Mouse (Mus musculus) hindbrain, embryonic 10.5 days (tissue): ENCODE results near the gene Gm37240. TPM values are rescaled to one million over a fixed set of nuclear protein-coding genes. Genes with fewer than 3 reads are reported as not detected.

ENCODE experiments used
- DNase-seq: peaks from one replicate; pipeline ENCODE4 v3.0.0-alpha.2; 2017; ENCODE audit warnings: low spot score
- H3K27ac ChIP-seq: fragments of 300-500 bp; sonication (generic); 2 replicates; pipeline ENCODE4 v1.5.1; 2016; ENCODE audit warnings: mild to moderate bottlenecking, moderate library complexity
- H3K27me3 ChIP-seq: fragments of 300-500 bp; sonication (generic); 2 replicates; pipeline ENCODE4 v1.6.1; 2016; ENCODE audit warnings: mild to moderate bottlenecking; ENCODE audit not compliant: poor library complexity, insufficient read depth, severe bottlenecking
- H3K36me3 ChIP-seq: fragments of 300-500 bp; sonication (generic); 2 replicates; pipeline ENCODE4 v1.6.1; 2016; ENCODE audit warnings: mild to moderate bottlenecking, moderate library complexity
- H3K4me1 ChIP-seq: fragments of 300-500 bp; sonication (generic); replicated peaks from 2 replicates; pipeline ENCODE4 v1.6.1; 2016; ENCODE audit warnings: mild to moderate bottlenecking
- H3K4me3 ChIP-seq: fragments of 300-500 bp; sonication (generic); 2 replicates; pipeline ENCODE4 v1.5.1; 2016; ENCODE audit warnings: mild to moderate bottlenecking, moderate library complexity
- H3K9me3 ChIP-seq: fragments of 300-500 bp; sonication (generic); 2 replicates; pipeline ENCODE4 v1.6.1; 2016; ENCODE audit warnings: mild to moderate bottlenecking, moderate library complexity
- WGBS: fragments of 180-500 bp; shearing (Covaris S2); methylation state at CpG from one replicate; pipeline ENCODE4 v1.1.7; 2016; 5-methylcytosine and 5-hydroxymethylcytosine counted together
- polyA plus RNA-seq: library from polyadenylated mRNA; unstranded; fragments of >200 nt; fragmentation: Nextera tagmentation; extraction: Ambion mirVana; gene quantifications from 2 replicates; pipeline ENCODE4 v1.2.1, GENCODE M21; 2016

The Gm37240 gene
- polyA plus RNA-seq, 1 experiment from 2014 or later: 1.4 TPM

- DNase-seq: no peak
- Histone ChIP-seq H3K27me3 (no peaks in the 10 kb centered on the region), H3K4me3 (no peak overlapping the region), H3K9me3 (no peaks in the 10 kb centered on the region), H3K4me1 (peaks cover 4% of the 10 kb centered on the region), H3K36me3 (no peaks in the 10 kb centered on the region), H3K27ac (no peak overlapping the region)
- whole genome bisulfite sequencing: 81% methylated on average over 6 of the region's 6 CpGs
These were observed 830.1 kb downstream of the Gm37240 start for GRCm38 (mm10) chr3:85057245-85057644.

GRCm38 (mm10) chr3:85053526-85053925 is 833.8 kb downstream of the Gm37240 start:
- no peak for DNase-seq
- Histone ChIP-seq H3K4me1 (peaks cover 4% of the 10 kb centered on the region), H3K27ac (no peak overlapping the region), H3K4me3 (no peak overlapping the region), H3K36me3 (no peaks in the 10 kb centered on the region), H3K9me3 (no peaks in the 10 kb centered on the region), H3K27me3 (no peaks in the 10 kb centered on the region)
- WGBS: 82% methylated on average over 4 of the region's 4 CpGs

GRCm38 (mm10) chr3:85052196-85052595 is 835.1 kb downstream of the Gm37240 start:
- Histone ChIP-seq H3K27ac (no peak overlapping the region), H3K9me3 (no peaks in the 10 kb centered on the region), H3K36me3 (no peaks in the 10 kb centered on the region), H3K4me1 (no peaks in the 10 kb centered on the region), H3K4me3 (no peak overlapping the region), H3K27me3 (no peaks in the 10 kb centered on the region)
- 75% methylated on average over 1 of the region's 1 CpGs for WGBS
- DNase-seq: no peak

- Histone ChIP-seq H3K36me3 (no peaks in the 10 kb centered on the region), H3K9me3 (no peaks in the 10 kb centered on the region), H3K4me3 (no peak overlapping the region), H3K27ac (no peak overlapping the region), H3K4me1 (no peaks in the 10 kb centered on the region), H3K27me3 (no peaks in the 10 kb centered on the region)
- DNase-seq: no peak
- WGBS: 92% methylated on average over 5 of the region's 5 CpGs
These were observed 838.7 kb downstream of the Gm37240 start for GRCm38 (mm10) chr3:85048569-85048968.

GRCm38 (mm10) chr3:85043679-85044218 is 843.6 kb downstream of the Gm37240 start:
- Histone ChIP-seq H3K9me3 (no peaks in the 10 kb centered on the region), H3K27ac (no peak overlapping the region), H3K36me3 (no peaks in the 10 kb centered on the region), H3K4me3 (no peak overlapping the region), H3K27me3 (no peaks in the 10 kb centered on the region), H3K4me1 (no peaks in the 10 kb centered on the region)
- no peak for DNase-seq
- WGBS: 92% methylated on average over 8 of the region's 8 CpGs

- no peaks in the 10 kb centered on the region for H3K27me3 ChIP-seq
- H3K4me1 ChIP-seq: no peaks in the 10 kb centered on the region
- no peak overlapping the region for H3K4me3 ChIP-seq
- no peak overlapping the region for H3K27ac ChIP-seq
- no peaks in the 10 kb centered on the region for H3K36me3 ChIP-seq
- no peak for DNase-seq
- 93% methylated on average over 4 of the region's 4 CpGs for WGBS
- no peaks in the 10 kb centered on the region for H3K9me3 ChIP-seq
These were observed 845.2 kb downstream of the Gm37240 start for GRCm38 (mm10) chr3:85042126-85042525.

- 88% methylated on average over 1 of the region's 1 CpGs for WGBS
- H3K27ac ChIP-seq: no peak overlapping the region
These were observed 858.2 kb downstream of the Gm37240 start for GRCm38 (mm10) chr3:85029141-85029540.

GRCm38 (mm10) chr3:85024817-85025705 is 862.3 kb downstream of the Gm37240 start:
- H3K4me1 ChIP-seq: peaks cover 9% of the 10 kb centered on the region; the same call in 1 of the 2 replicates
- no peaks in the 10 kb centered on the region for H3K36me3 ChIP-seq
- DNase-seq: no peak
- no peak overlapping the region for H3K4me3 ChIP-seq
- H3K27ac ChIP-seq: peak overlapping the region; percentile 17; the same call in 1 of the 2 replicates
- H3K9me3 ChIP-seq: no peaks in the 10 kb centered on the region
- H3K27me3 ChIP-seq: no peaks in the 10 kb centered on the region
- 29% methylated on average over 6 of the region's 6 CpGs for WGBS

More at GRCm38 (mm10) chr3:85029141-85029540, 858.2 kb downstream of the Gm37240 start:
- Histone ChIP-seq H3K27me3 (no peaks in the 10 kb centered on the region), H3K36me3 (no peaks in the 10 kb centered on the region), H3K4me1 (peaks cover 9% of the 10 kb centered on the region; the same call in 1 of the 2 replicates), H3K4me3 (no peak overlapping the region), H3K9me3 (no peaks in the 10 kb centered on the region)
- no peak for DNase-seq

- Histone ChIP-seq H3K27me3 (no peaks in the 10 kb centered on the region), H3K4me1 (peaks cover 9% of the 10 kb centered on the region; the same call in 1 of the 2 replicates), H3K27ac (0 out of 2 replicates have a peak overlapping the region, but pooled peaks have one; percentile 17), H3K36me3 (no peaks in the 10 kb centered on the region), H3K9me3 (no peaks in the 10 kb centered on the region), H3K4me3 (no peak overlapping the region)
- no peak for DNase-seq
- 76% methylated on average over 2 of the region's 2 CpGs for WGBS
These were observed 863.1 kb downstream of the Gm37240 start for GRCm38 (mm10) chr3:85024237-85024636.

- DNase-seq: no peak
- no peaks in the 10 kb centered on the region for H3K36me3 ChIP-seq
- WGBS: 87% methylated on average over 11 of the region's 11 CpGs
- no peak overlapping the region for H3K4me3 ChIP-seq
- no peak overlapping the region for H3K27ac ChIP-seq
- H3K9me3 ChIP-seq: no peaks in the 10 kb centered on the region
- H3K4me1 ChIP-seq: peaks cover 9% of the 10 kb centered on the region; the same call in 1 of the 2 replicates
- H3K27me3 ChIP-seq: no peaks in the 10 kb centered on the region
These were observed 864.5 kb downstream of the Gm37240 start for GRCm38 (mm10) chr3:85022800-85023199.

- 94% methylated on average over 6 of the region's 6 CpGs for WGBS
- H3K9me3 ChIP-seq: no peaks in the 10 kb centered on the region
- H3K4me1 ChIP-seq: peaks cover 9% of the 10 kb centered on the region; the same call in 1 of the 2 replicates
- H3K4me3 ChIP-seq: no peak overlapping the region
- no peaks in the 10 kb centered on the region for H3K27me3 ChIP-seq
- no peak overlapping the region for H3K27ac ChIP-seq
- no peaks in the 10 kb centered on the region for H3K36me3 ChIP-seq
- no peak for DNase-seq
These were observed 865.5 kb downstream of the Gm37240 start for GRCm38 (mm10) chr3:85021816-85022215.

GRCm38 (mm10) chr3:85020137-85020536 is 867.2 kb downstream of the Gm37240 start:
- H3K4me3 ChIP-seq: no peak overlapping the region
- H3K4me1 ChIP-seq: peaks cover 10% of the 10 kb centered on the region; the same call in 1 of the 2 replicates
- no peak overlapping the region for H3K27ac ChIP-seq
- H3K9me3 ChIP-seq: no peaks in the 10 kb centered on the region
- no peak for DNase-seq
- H3K27me3 ChIP-seq: no peaks in the 10 kb centered on the region
- no peaks in the 10 kb centered on the region for H3K36me3 ChIP-seq

- Histone ChIP-seq H3K4me1 (0 out of 2 replicates have a peak, but pooled peaks cover 4% of the 10 kb centered on the region), H3K27me3 (no peaks in the 10 kb centered on the region), H3K4me3 (no peak overlapping the region), H3K9me3 (no peaks in the 10 kb centered on the region), H3K36me3 (no peaks in the 10 kb centered on the region), H3K27ac (no peak overlapping the region)
- no peak for DNase-seq
- WGBS: 70% methylated on average over 9 of the region's 9 CpGs
These were observed 871.7 kb downstream of the Gm37240 start for GRCm38 (mm10) chr3:85015667-85016066.
